Mouse (Mus musculus): ENCODE data around the gene Tbc1d4.

- TF ChIP-seq CTCF (IDR thresholded peaks at IDR 0.05 in 2 of 3, conservative IDR thresholded peaks at IDR 0.05 in 1 of 3; ENCODE audit: control insufficient read depth in 1 of 3, insufficient read depth in 1 of 3, low read depth in 2 of 3, low read length in 3 of 3, poor library complexity in 1 of 3, severe bottlenecking in 1 of 3) (no peak), TBP (IDR thresholded peaks at IDR 0.05; ENCODE audit: low read depth, low read length) (no peak), POLR2A (IDR thresholded peaks at IDR 0.05; ENCODE audit: control insufficient read depth in 1 of 2, insufficient read depth in 1 of 2, low read depth in 1 of 2, low read length in 2 of 2, poor library complexity in 1 of 2) (no peak), MYC (IDR thresholded peaks at IDR 0.05; ENCODE audit: low read depth, low read length) (no peak)
Observed at GRCm38 (mm10) chr14:101541863-101542262, 67.1 kb downstream of the Tbc1d4 start.

Measured in MEL (cell line).